Mouse (Mus musculus): ENCODE measurements at regions not wholly inside any gene's neighbourhood (a gene's known extent, or its start where the extent isn't known, plus 50 kb on each side); places are given as distances from the start of the nearest gene placed in this dataset.

GRCm38 (mm10) chr1:88623040-88623439 is 79.0 kb downstream of the Arl4c start:
- H3K27me3 ChIP-seq (ENCODE audit: insufficient read depth, low read length) = no peaks in the 10 kb centered on the region; the same call in 1 of the 2 replicates
- TF ChIP-seq GATA1 (IDR thresholded peaks at IDR 0.05; ENCODE audit: borderline replicate concordance, low read length) = no peak
- TF ChIP-seq TAL1 (conservative IDR thresholded peaks at IDR 0.05; ENCODE audit: low read depth, low read length) = no peak
- no peak for TF ChIP-seq POLR2AphosphoS5 (IDR thresholded peaks at IDR 0.05; ENCODE audit: insufficient replicate concordance, low read depth, low read length)
- TF ChIP-seq CTCF (IDR thresholded peaks at IDR 0.05; ENCODE audit: low read depth, low read length) = no peak
- TF ChIP-seq GATA2 (IDR thresholded peaks at IDR 0.05; ENCODE audit: borderline replicate concordance, low read depth, low read length) = no peak

GRCm38 (mm10) chr1:88622356-88622755 is 79.7 kb downstream of the Arl4c start:
- Histone ChIP-seq H3K4me1 (ENCODE audit: insufficient read depth, low read depth, low read length) (no peaks in the 10 kb centered on the region; the same call in 1 of the 2 replicates), H3K36me3 (replicated peaks) (no peaks in the 10 kb centered on the region), H3K4me3 (ENCODE audit: low read depth, low read length) (no peak overlapping the region), H3K9me3 (replicated peaks) (no peaks in the 10 kb centered on the region), H3K27me3 (ENCODE audit: insufficient read depth, low read length) (no peaks in the 10 kb centered on the region; the same call in 1 of the 2 replicates)
- DNase-seq (ENCODE audit: low spot score) (no peak), ATAC-seq (ENCODE audit: extremely low read depth, insufficient number of reproducible peaks, low FRiP score, poor library complexity, severe bottlenecking) (no peak)
- no peak for TF ChIP-seq TAL1 (conservative IDR thresholded peaks at IDR 0.05; ENCODE audit: low read depth, low read length)
- no peak for TF ChIP-seq GATA2 (IDR thresholded peaks at IDR 0.05; ENCODE audit: borderline replicate concordance, low read depth, low read length)
- TF ChIP-seq CTCF (IDR thresholded peaks at IDR 0.05; ENCODE audit: low read depth, low read length) = no peak
- no peak for TF ChIP-seq POLR2AphosphoS5 (IDR thresholded peaks at IDR 0.05; ENCODE audit: insufficient replicate concordance, low read depth, low read length)
- TF ChIP-seq GATA1 (IDR thresholded peaks at IDR 0.05; ENCODE audit: borderline replicate concordance, low read length) = no peak

More at GRCm38 (mm10) chr1:88623040-88623439, 79.0 kb downstream of the Arl4c start:
- H3K4me1 ChIP-seq (ENCODE audit: insufficient read depth, low read depth, low read length) = no peaks in the 10 kb centered on the region; the same call in 1 of the 2 replicates
- H3K4me3 ChIP-seq (ENCODE audit: low read depth, low read length) = no peak overlapping the region
- H3K36me3 ChIP-seq (replicated peaks) = no peaks in the 10 kb centered on the region
- ATAC-seq (ENCODE audit: extremely low read depth, insufficient number of reproducible peaks, low FRiP score, poor library complexity, severe bottlenecking) (no peak), DNase-seq (ENCODE audit: low spot score) (no peak)
- no peaks in the 10 kb centered on the region for H3K9me3 ChIP-seq (replicated peaks)

GRCm38 (mm10) chr1:88621214-88621613 is 80.8 kb downstream of the Arl4c start:
- Histone ChIP-seq H3K4me1 (ENCODE audit: insufficient read depth, low read depth, low read length) (no peaks in the 10 kb centered on the region; the same call in 1 of the 2 replicates), H3K27me3 (ENCODE audit: insufficient read depth, low read length) (no peaks in the 10 kb centered on the region; the same call in 1 of the 2 replicates), H3K9me3 (replicated peaks) (no peaks in the 10 kb centered on the region), H3K36me3 (replicated peaks) (no peaks in the 10 kb centered on the region), H3K4me3 (ENCODE audit: low read depth, low read length) (no peak overlapping the region)
- ATAC-seq (ENCODE audit: extremely low read depth, insufficient number of reproducible peaks, low FRiP score, poor library complexity, severe bottlenecking) (no peak), DNase-seq (ENCODE audit: low spot score) (no peak)
- TF ChIP-seq CTCF (IDR thresholded peaks at IDR 0.05; ENCODE audit: low read depth, low read length) (no peak), TAL1 (conservative IDR thresholded peaks at IDR 0.05; ENCODE audit: low read depth, low read length) (no peak), GATA1 (IDR thresholded peaks at IDR 0.05; ENCODE audit: borderline replicate concordance, low read length) (no peak), POLR2AphosphoS5 (IDR thresholded peaks at IDR 0.05; ENCODE audit: insufficient replicate concordance, low read depth, low read length) (no peak), GATA2 (IDR thresholded peaks at IDR 0.05; ENCODE audit: borderline replicate concordance, low read depth, low read length) (no peak)

GRCm38 (mm10) chr1:88613007-88613406 is 89.0 kb downstream of the Arl4c start:
- Histone ChIP-seq H3K36me3 (replicated peaks) (no peaks in the 10 kb centered on the region), H3K4me3 (ENCODE audit: low read depth, low read length) (no peak overlapping the region), H3K27me3 (ENCODE audit: insufficient read depth, low read length) (0 out of 2 replicates have a peak, but pooled peaks cover 2% of the 10 kb centered on the region), H3K4me1 (ENCODE audit: insufficient read depth, low read depth, low read length) (no peaks in the 10 kb centered on the region; the same call in 1 of the 2 replicates), H3K9me3 (replicated peaks) (no peaks in the 10 kb centered on the region)
- no peak for ATAC-seq (ENCODE audit: extremely low read depth, insufficient number of reproducible peaks, low FRiP score, poor library complexity, severe bottlenecking)
- no peak for DNase-seq (ENCODE audit: low spot score)
- TF ChIP-seq GATA2 (IDR thresholded peaks at IDR 0.05; ENCODE audit: borderline replicate concordance, low read depth, low read length) = no peak
- TF ChIP-seq TAL1 (conservative IDR thresholded peaks at IDR 0.05; ENCODE audit: low read depth, low read length) = no peak
- TF ChIP-seq POLR2AphosphoS5 (IDR thresholded peaks at IDR 0.05; ENCODE audit: insufficient replicate concordance, low read depth, low read length) = no peak
- TF ChIP-seq CTCF (IDR thresholded peaks at IDR 0.05; ENCODE audit: low read depth, low read length) = no peak
- no peak for TF ChIP-seq GATA1 (IDR thresholded peaks at IDR 0.05; ENCODE audit: borderline replicate concordance, low read length)

GRCm38 (mm10) chr1:88611241-88611640 is 90.8 kb downstream of the Arl4c start:
- ATAC-seq (ENCODE audit: extremely low read depth, insufficient number of reproducible peaks, low FRiP score, poor library complexity, severe bottlenecking) = no peak
- H3K4me1 ChIP-seq (ENCODE audit: insufficient read depth, low read depth, low read length) = no peaks in the 10 kb centered on the region; the same call in 1 of the 2 replicates

GRCm38 (mm10) chr1:88610810-88611209 is 91.2 kb downstream of the Arl4c start:
- Histone ChIP-seq H3K9me3 (replicated peaks) (no peaks in the 10 kb centered on the region), H3K4me1 (ENCODE audit: insufficient read depth, low read depth, low read length) (no peaks in the 10 kb centered on the region; the same call in 1 of the 2 replicates), H3K27me3 (ENCODE audit: insufficient read depth, low read length) (0 out of 2 replicates have a peak, but pooled peaks cover 2% of the 10 kb centered on the region), H3K4me3 (ENCODE audit: low read depth, low read length) (no peak overlapping the region), H3K36me3 (replicated peaks) (no peaks in the 10 kb centered on the region)
- ATAC-seq (ENCODE audit: extremely low read depth, insufficient number of reproducible peaks, low FRiP score, poor library complexity, severe bottlenecking) (no peak), DNase-seq (ENCODE audit: low spot score) (no peak)
- TF ChIP-seq GATA2 (IDR thresholded peaks at IDR 0.05; ENCODE audit: borderline replicate concordance, low read depth, low read length) (no peak), GATA1 (IDR thresholded peaks at IDR 0.05; ENCODE audit: borderline replicate concordance, low read length) (no peak), TAL1 (conservative IDR thresholded peaks at IDR 0.05; ENCODE audit: low read depth, low read length) (no peak), POLR2AphosphoS5 (IDR thresholded peaks at IDR 0.05; ENCODE audit: insufficient replicate concordance, low read depth, low read length) (no peak), CTCF (IDR thresholded peaks at IDR 0.05; ENCODE audit: low read depth, low read length) (no peak)

More at GRCm38 (mm10) chr1:88611241-88611640, 90.8 kb downstream of the Arl4c start:
- Histone ChIP-seq H3K27me3 (ENCODE audit: insufficient read depth, low read length) (0 out of 2 replicates have a peak, but pooled peaks cover 2% of the 10 kb centered on the region), H3K4me3 (ENCODE audit: low read depth, low read length) (no peak overlapping the region), H3K9me3 (replicated peaks) (no peaks in the 10 kb centered on the region), H3K36me3 (replicated peaks) (no peaks in the 10 kb centered on the region)
- TF ChIP-seq GATA1 (IDR thresholded peaks at IDR 0.05; ENCODE audit: borderline replicate concordance, low read length) (no peak), CTCF (IDR thresholded peaks at IDR 0.05; ENCODE audit: low read depth, low read length) (no peak), POLR2AphosphoS5 (IDR thresholded peaks at IDR 0.05; ENCODE audit: insufficient replicate concordance, low read depth, low read length) (no peak), GATA2 (IDR thresholded peaks at IDR 0.05; ENCODE audit: borderline replicate concordance, low read depth, low read length) (no peak), TAL1 (conservative IDR thresholded peaks at IDR 0.05; ENCODE audit: low read depth, low read length) (no peak)
- no peak for DNase-seq (ENCODE audit: low spot score)
